Mouse (Mus musculus) G1E (cell line): ENCODE results near the gene Ntrk3. TPM values are rescaled to one million over a fixed set of nuclear protein-coding genes. Genes with fewer than 3 reads are reported as not detected.

Source experiments
- ATAC-seq: 2 replicates; pipeline ENCODE4 v1.8.0; 2016; ENCODE audit warnings: mild to moderate bottlenecking; ENCODE audit not compliant: insufficient number of reproducible peaks, poor library complexity, low FRiP score, severe bottlenecking; ENCODE audit errors: extremely low read depth
- DNase-seq: peaks from one replicate; pipeline ENCODE4 v3.0.0; 2012; ENCODE audit warnings: low spot score
- H3K27me3 ChIP-seq: 2 replicates; pipeline ENCODE4 v1.6.1; 2012; ENCODE audit warnings: mild to moderate bottlenecking, low read length, inconsistent platforms; ENCODE audit not compliant: insufficient read depth
- H3K36me3 ChIP-seq: replicated peaks from 2 replicates; pipeline ENCODE3; 2012; ENCODE audit warnings: mild to moderate bottlenecking, inconsistent platforms
- H3K4me1 ChIP-seq: 2 replicates; pipeline ENCODE4 v1.6.1; 2012; ENCODE audit warnings: low read depth, low read length, inconsistent platforms, mixed read lengths; ENCODE audit not compliant: insufficient read depth
- H3K4me3 ChIP-seq: 2 replicates; pipeline ENCODE4 v1.5.1; 2012; ENCODE audit warnings: low read depth, mild to moderate bottlenecking, inconsistent platforms, low read length, moderate library complexity, mixed read lengths
- H3K9me3 ChIP-seq: replicated peaks from 2 replicates; pipeline ENCODE4 v1.6.1; 2012; ENCODE audit warnings: inconsistent platforms
- CTCF ChIP-seq: IDR thresholded peaks from 2 replicates; pipeline ENCODE4 v1.5.1; 2012; ENCODE audit warnings: low read depth, low read length, inconsistent platforms, mixed read lengths
- GATA1 ChIP-seq: IDR thresholded peaks from 2 replicates; pipeline ENCODE4 v1.6.1; 2012; ENCODE audit warnings: borderline replicate concordance, low read length, inconsistent platforms, mixed read lengths
- GATA2 ChIP-seq: IDR thresholded peaks from 2 replicates; pipeline ENCODE4 v1.6.1; 2012; ENCODE audit warnings: low read depth, low read length, inconsistent platforms, borderline replicate concordance
- POLR2AphosphoS5 ChIP-seq: IDR thresholded peaks from 2 replicates; pipeline ENCODE4 v1.6.1; 2012; ENCODE audit warnings: low read depth, low read length, inconsistent platforms; ENCODE audit not compliant: insufficient replicate concordance
- TAL1 ChIP-seq: conservative IDR thresholded peaks from 2 replicates; pipeline ENCODE4 v1.6.1; 2012; ENCODE audit warnings: low read depth, low read length, inconsistent platforms, mixed read lengths
- polyA plus RNA-seq: library from polyadenylated mRNA; stranded (reverse); fragments of >175 nt; gene quantifications from 2 replicates; pipeline ENCODE4 v1.2.3, GENCODE M21; 2012
- total RNA-seq, 2 experiments: library from RNA; stranded (forward) in 1 of 2; stranded (reverse) in 1 of 2; fragments of 200-1000 nt in 1 of 2; fragments of >200 nt in 1 of 2; fragmentation: Nextera tagmentation in 1 of 2; gene quantifications; 2 replicates each; pipeline ENCODE4 v1.2.3; 2014 to 2017

Gene Ntrk3
- total and polyA plus RNA-seq, 3 experiments: 0.27 TPM; not detected in 2

- ATAC-seq: no peak
- no peak for TF ChIP-seq GATA2
- no peak for TF ChIP-seq TAL1
- no peak for TF ChIP-seq CTCF
- TF ChIP-seq GATA1: no peak
- no peak for TF ChIP-seq POLR2AphosphoS5
- no peak for DNase-seq
- Histone ChIP-seq H3K36me3 (no peaks in the 10 kb centered on the region), H3K9me3 (no peaks in the 10 kb centered on the region), H3K27me3 (no peaks in the 10 kb centered on the region), H3K4me3 (no peak overlapping the region), H3K4me1 (no peaks in the 10 kb centered on the region)
Observed at GRCm38 (mm10) chr7:78597251-78598129, 140.3 kb downstream of the Ntrk3 start.

- DNase-seq: no peak
- no peaks in the 10 kb centered on the region for H3K36me3 ChIP-seq
- H3K9me3 ChIP-seq: no peaks in the 10 kb centered on the region
- H3K27me3 ChIP-seq: no peaks in the 10 kb centered on the region
- H3K4me3 ChIP-seq: no peak overlapping the region
- TF ChIP-seq GATA2 (no peak), POLR2AphosphoS5 (no peak), GATA1 (no peak), TAL1 (no peak), CTCF (no peak)
- H3K4me1 ChIP-seq: no peaks in the 10 kb centered on the region
- ATAC-seq: no peak
Observed at GRCm38 (mm10) chr7:78596556-78596955, 141.3 kb downstream of the Ntrk3 start.

GRCm38 (mm10) chr7:78595895-78596294 is 141.9 kb downstream of the Ntrk3 start:
- ATAC-seq (no peak; the same call in 1 of the 2 replicates), DNase-seq (peak; percentile 35)
- no peak for TF ChIP-seq GATA2
- TF ChIP-seq CTCF: peak; percentile 50
- H3K36me3 ChIP-seq: no peaks in the 10 kb centered on the region
- no peaks in the 10 kb centered on the region for H3K4me1 ChIP-seq
- no peaks in the 10 kb centered on the region for H3K9me3 ChIP-seq
- H3K27me3 ChIP-seq: no peaks in the 10 kb centered on the region
- H3K4me3 ChIP-seq: no peak overlapping the region

- no peak overlapping the region for H3K4me3 ChIP-seq
- no peak for TF ChIP-seq CTCF
- no peak for TF ChIP-seq POLR2AphosphoS5
- no peak for TF ChIP-seq GATA1
- no peak for TF ChIP-seq GATA2
- TF ChIP-seq TAL1: no peak
- ATAC-seq (no peak), DNase-seq (no peak)
- H3K4me1 ChIP-seq: no peaks in the 10 kb centered on the region
- no peaks in the 10 kb centered on the region for H3K36me3 ChIP-seq
- H3K27me3 ChIP-seq: no peaks in the 10 kb centered on the region
- H3K9me3 ChIP-seq: no peaks in the 10 kb centered on the region
Observed at GRCm38 (mm10) chr7:78592948-78593347, 144.9 kb downstream of the Ntrk3 start.

- no peaks in the 10 kb centered on the region for H3K4me1 ChIP-seq
- DNase-seq: no peak
- TF ChIP-seq TAL1 (no peak), POLR2AphosphoS5 (no peak), GATA2 (no peak), GATA1 (no peak), CTCF (no peak)
- ATAC-seq: no peak
- 0 out of 2 replicates have a peak, but pooled peaks cover 2% of the 10 kb centered on the region for H3K27me3 ChIP-seq
- H3K9me3 ChIP-seq: no peaks in the 10 kb centered on the region
- H3K36me3 ChIP-seq: no peaks in the 10 kb centered on the region
- H3K4me3 ChIP-seq: no peak overlapping the region
Observed at GRCm38 (mm10) chr7:78592172-78592571, 145.6 kb downstream of the Ntrk3 start.

GRCm38 (mm10) chr7:78589766-78590165 is 148.0 kb downstream of the Ntrk3 start:
- Histone ChIP-seq H3K4me3 (no peak overlapping the region), H3K4me1 (no peaks in the 10 kb centered on the region), H3K36me3 (no peaks in the 10 kb centered on the region), H3K9me3 (no peaks in the 10 kb centered on the region), H3K27me3 (0 out of 2 replicates have a peak, but pooled peaks cover 2% of the 10 kb centered on the region)
- no peak for ATAC-seq
- no peak for TF ChIP-seq POLR2AphosphoS5
- TF ChIP-seq GATA1: no peak
- TF ChIP-seq CTCF: no peak
- TF ChIP-seq GATA2: no peak
- TF ChIP-seq TAL1: no peak
- no peak for DNase-seq
